Mouse (Mus musculus): ENCODE measurements at regions not wholly inside any gene's neighbourhood (a gene's known extent, or its start where the extent isn't known, plus 50 kb on each side); places are given as distances from the start of the nearest gene placed in this dataset.

GRCm38 (mm10) chr12:93221179-93221922 is 1372.4 kb upstream of the Sel1l start:
- TF ChIP-seq CTCF (IDR thresholded peaks at IDR 0.05; ENCODE audit: low read depth) (no peak), EP300 (optimal IDR thresholded peaks at IDR 0.05) (no peak)
